Mouse (Mus musculus): ENCODE data around the gene Nfatc3. TPM values are rescaled to one million over a fixed set of nuclear protein-coding genes. Genes with fewer than 3 reads are reported as not detected.

The Nfatc3 gene
- polyA plus RNA-seq, 3 experiments from 2014 or later, result 35.1 to 41.7 (median 37.1) TPM

DNA sequence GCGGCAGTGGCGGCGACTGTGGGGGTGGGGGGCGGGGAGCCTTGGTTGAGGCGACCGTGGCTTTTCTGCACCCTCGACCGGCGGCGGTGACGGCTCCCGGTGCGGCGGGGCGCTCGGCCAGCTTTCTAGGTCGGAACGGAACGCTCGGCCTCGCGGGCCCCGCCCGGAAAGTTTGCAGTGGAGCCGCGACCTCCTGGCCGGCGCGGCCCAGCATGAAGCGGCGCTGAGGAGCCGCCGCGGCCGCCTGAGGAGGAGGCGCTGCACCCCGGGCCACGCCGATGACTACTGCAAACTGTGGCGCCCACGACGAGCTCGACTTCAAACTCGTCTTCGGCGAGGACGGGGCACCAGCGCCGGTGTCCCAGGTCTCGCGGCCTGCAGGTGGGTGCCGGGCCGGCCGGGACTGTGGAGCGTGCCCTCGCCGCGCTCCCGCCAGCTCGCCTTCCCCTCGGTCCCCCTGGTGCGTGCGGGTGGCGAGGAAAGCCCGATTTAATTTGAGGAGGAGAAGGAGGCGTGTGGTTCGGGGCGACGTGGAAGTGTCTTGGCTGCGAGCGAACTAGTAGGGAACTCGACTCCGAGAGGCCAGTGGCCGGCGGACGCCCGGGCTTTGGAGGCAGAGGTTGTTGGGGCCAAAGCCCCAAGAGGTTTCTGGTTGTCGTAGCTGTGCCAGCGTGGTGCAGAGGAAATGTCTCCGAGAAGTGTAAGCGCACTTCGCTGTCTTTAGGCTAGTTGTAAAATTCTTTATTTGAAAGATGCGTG is 1.2 kb downstream of the Nfatc3 start:
- ATAC-seq, result no peak

DNA sequence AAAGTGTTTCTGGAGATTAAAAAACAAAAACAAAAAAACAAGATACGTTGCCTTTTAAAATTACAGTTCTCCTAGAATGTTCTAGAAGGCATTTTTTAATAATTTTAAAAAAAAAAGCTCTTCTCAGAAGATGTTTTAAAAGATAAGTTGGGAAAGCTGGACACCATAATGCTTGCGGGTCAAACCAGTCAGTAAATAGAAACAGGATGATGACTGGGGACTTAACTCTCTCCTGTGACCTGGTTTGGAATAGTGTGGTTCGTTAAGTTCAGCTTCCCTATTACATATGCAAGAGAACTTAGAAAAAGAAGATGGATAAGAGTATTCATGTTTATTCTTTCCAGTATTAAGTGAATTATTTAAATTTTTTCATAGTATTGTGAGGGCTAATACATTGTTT is 1.9 kb downstream of the Nfatc3 start:
- no peak for ATAC-seq

DNA sequence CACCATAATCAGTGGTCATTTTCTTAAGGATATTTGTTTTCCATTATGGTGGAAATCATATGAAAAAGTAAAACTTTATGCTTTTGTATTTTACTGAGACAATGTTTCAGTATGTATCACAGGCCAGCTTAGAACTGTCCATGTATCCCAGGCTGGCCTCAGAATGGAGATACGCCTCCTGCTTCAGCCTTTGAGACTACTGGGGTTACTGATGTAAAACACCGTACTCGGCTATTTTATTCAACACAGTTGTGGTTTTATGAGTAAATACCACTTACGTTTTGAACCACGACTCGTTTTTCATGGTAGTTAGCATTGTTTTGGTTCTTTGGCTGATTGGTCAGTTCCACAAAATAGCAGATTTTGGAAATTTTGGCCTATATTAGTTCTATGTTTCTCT is 3.0 kb downstream of the Nfatc3 start:
- no peak for ATAC-seq

DNA sequence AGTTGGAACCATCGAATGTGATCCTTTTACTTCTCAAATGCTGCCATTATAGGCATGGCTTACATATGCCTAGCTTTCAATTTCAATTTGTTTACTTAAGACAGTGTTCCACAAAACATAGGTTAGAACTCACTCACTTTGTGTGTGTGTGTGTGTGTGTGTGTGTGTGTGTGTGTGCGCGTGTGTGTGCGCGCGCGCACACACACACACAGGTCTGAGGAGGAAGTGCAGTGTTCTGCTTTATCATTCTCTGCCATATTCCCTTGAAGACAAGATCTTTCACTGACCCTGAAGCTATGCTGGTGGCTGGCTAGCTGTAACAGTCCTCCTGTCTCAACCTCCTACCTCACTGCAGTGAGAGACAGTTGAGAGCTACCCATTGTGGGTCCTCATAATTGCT is 4.4 kb downstream of the Nfatc3 start:
- ATAC-seq, result no peak

GRCm38 (mm10) chr8:106066721-106067120 is 8.1 kb downstream of the Nfatc3 start:
- no peak for ATAC-seq

GRCm38 (mm10) chr8:106069565-106069964 is 10.9 kb downstream of the Nfatc3 start:
- ATAC-seq, result no peak

DNA sequence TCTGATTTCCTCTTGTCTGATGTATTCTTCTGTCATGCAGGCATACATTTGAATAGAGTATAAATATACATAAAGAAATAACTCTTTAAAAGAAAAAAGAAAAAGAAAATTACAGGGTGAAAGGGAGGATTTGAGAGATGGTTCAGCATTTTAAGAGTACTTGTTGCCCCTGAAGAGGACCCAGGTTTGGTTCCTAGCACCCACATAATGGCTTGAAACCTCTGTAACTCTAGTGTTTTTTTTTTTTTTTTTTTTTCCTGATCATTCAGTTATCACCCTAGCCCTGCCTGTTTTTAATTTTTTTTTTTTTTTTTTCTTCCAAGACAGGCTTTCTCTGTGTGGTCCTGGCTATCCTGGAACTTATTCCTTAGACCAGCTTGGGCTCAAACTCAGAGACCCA is 13.5 kb downstream of the Nfatc3 start:
- no peak for ATAC-seq

GRCm38 (mm10) chr8:106074236-106074635 is 15.6 kb downstream of the Nfatc3 start:
- ATAC-seq, result no peak

DNA sequence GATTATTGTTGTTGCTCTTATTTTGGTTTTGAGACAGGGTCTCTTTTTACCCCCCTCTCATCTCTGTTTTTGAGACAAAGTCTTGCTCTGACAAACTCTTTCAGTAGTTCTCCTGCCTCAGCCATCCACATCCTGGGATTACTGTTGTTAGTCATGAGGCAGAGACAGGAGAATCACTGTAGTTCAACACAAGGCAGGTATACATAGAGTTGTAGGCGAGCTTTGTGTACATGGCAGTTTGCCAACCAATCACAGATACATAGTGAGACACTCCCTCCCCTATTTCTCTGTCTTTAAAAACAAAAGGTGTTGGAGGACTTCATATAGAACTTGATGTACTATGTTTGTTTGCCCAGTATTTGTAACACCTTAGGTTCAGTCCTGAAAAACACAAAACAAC is 16.0 kb downstream of the Nfatc3 start:
- ATAC-seq, result no peak

GRCm38 (mm10) chr8:106075161-106075862 is 16.7 kb downstream of the Nfatc3 start:
- ATAC-seq, result peak; percentile 73

GRCm38 (mm10) chr8:106075863-106076174 is 17.2 kb downstream of the Nfatc3 start:
- no peak for ATAC-seq

DNA sequence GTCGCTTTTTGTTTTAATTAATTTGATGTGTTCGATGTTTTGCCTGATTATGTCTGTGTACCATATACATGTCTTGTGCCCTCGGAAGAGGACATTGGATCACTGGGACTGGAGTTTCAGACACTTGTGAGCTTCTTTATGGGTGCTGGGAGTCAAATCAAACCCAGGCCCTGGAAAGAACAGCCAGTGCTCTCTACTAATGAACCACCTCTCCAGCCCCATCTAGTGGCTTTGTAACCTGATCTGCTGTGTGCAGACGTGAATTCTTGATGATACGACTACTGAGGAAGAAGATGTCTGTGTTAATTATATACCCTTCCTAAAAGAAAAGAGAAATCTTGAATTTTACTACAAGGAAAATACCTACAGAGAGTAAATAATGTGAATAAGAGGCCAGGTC is 18.0 kb downstream of the Nfatc3 start:
- peak; percentile 43 for ATAC-seq

- no peak for ATAC-seq
Observed at GRCm38 (mm10) chr8:106077452-106078067, 18.9 kb downstream of the Nfatc3 start.

- ATAC-seq, result no peak
Observed at GRCm38 (mm10) chr8:106102321-106102720, 43.7 kb downstream of the Nfatc3 start.

DNA sequence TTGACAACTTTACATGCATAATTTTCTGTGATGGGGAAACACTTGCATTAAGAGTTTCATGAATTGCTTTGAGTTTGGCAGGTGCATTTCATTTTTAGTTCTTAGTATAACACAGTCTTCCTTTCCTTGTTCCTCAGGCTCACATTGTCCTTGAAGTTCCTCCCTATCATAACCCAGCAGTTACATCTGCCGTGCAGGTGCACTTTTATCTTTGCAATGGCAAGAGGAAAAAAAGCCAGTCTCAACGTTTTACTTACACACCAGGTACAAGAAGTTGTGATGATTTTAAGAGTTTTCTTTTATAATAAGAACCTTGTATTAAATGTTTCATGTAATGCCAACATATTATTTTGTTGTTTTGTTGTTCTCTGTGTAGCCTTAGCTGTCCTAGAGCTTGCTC is 45.2 kb downstream of the Nfatc3 start:
- no peak for ATAC-seq

- no peak for ATAC-seq
Observed at GRCm38 (mm10) chr8:106106193-106106592, 47.6 kb downstream of the Nfatc3 start.

- ATAC-seq, result no peak
Observed at GRCm38 (mm10) chr8:106108080-106108479, 49.4 kb downstream of the Nfatc3 start.

GRCm38 (mm10) chr8:106108729-106109128 is 50.1 kb downstream of the Nfatc3 start:
- ATAC-seq, result no peak

DNA sequence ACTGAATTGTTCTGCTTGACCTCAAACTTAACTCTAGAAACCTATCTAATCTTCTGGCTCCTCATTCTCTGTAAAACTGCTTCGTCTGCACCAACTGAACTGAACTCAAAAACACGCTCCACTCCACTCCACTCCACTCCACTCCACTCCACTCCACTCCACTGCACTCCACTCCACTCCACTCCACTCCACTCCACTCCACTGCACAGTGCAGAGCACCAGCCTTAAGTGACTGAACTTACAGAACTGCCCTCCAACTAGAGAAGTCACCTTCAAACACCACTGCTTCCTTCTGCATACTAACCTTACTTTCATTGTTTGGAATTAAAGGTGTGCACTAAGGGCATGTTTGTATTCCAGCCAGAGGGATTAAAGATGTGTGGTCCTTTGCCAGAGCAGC is 53.4 kb downstream of the Nfatc3 start:
- ATAC-seq, result no peak

DNA sequence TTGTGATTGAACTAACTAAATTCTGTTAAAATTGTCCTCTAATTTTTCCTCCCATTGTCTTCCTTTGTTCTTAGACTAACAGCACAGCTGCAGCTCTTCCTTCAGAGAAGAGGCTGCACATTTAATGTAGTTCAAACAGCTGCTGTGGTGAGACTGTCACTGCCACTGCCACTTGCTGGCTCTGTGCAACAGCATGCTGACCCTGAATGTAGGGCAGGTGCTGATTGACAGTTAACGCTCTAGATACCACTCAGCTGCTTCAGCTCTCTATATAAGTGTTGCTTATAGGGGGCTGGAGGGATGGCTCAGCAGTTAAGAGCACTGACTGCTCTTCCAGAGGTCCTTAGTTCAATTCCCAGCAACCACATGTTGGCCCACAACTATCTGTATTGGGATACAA is 53.9 kb downstream of the Nfatc3 start:
- ATAC-seq, result no peak

DNA sequence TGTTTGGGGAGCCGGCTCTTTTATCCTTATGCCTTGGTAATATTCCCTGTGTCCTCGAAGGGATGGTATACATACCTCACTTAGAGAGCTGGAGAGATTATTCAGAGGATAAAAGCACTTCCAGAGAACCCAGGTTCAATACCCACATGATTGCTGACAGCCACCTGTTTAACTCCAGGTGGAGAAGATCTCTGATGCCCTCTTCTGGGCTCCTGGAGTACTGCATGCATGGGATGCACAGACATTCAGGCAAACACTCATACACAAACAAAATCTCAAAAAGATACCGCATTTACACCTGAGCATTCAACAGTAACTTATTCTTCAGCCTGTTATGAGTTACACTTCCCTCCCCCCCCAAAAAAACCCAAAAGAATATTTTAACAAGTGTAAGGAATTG is 57.3 kb downstream of the Nfatc3 start:
- no peak for ATAC-seq

GRCm38 (mm10) chr8:106123443-106123842 is 64.8 kb downstream of the Nfatc3 start:
- no peak for ATAC-seq

DNA sequence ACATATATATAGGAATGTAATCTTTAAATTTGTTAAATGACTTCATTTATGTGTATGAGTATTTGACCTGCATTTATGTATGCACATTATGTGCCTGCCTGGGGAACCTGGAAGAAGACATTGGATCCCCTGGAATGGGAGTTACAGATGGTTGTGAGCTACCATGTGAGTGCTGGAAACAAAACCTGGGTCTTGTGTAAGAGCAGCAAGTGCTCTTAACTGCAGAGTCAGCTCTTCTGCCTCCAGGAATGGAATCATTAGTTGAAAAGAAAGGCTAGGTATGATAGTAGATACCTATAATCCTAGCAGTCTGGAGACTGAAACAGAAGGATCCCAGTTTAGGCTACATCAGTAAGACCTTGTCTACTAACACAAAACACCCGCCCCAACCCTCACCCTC is 67.4 kb downstream of the Nfatc3 start:
- ATAC-seq, result no peak

GRCm38 (mm10) chr8:106127054-106127453 is 68.4 kb downstream of the Nfatc3 start:
- ATAC-seq, result no peak

Measured in inflammation-experienced regulatory T-cells, adult 6 months (primary cell).